Mouse (Mus musculus) testis, postnatal 14 days (tissue): ENCODE measurements around the gene Zdhhc12.

Source experiments
- DNase-seq: peaks from one replicate; pipeline ENCODE4 v3.0.0; 2021; ENCODE audit warnings: low spot score

Zdhhc12 gene

DNA sequence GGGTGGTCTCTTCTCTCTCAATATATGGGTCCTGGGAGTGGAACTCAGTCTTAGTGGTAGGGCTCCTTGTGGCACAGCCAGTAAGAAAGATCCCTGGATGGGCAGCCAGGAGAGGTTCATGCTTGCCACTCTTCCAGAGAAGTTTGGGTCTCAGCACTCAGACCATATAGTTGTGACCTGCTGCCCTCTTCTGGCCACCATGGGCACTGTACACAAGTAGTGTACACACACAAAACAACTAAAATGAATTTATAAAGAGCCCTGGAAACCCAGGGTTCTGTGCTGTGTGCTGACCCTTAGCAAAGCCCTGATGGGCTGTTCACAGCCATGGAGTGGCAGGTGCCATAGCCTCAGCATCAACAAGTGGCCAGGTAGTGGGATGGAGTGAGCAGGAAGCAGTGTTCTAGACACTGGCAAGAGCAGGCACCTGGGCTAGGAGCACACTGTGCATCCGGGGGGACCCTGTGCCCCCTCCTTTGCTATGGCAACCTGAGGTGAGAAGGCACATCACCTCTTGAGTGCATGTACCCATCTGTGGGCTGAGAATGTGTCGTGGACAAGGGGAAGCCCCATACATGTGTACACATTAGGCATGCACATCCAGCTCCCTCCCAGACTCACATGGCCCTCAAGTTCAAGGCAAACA lies 2.6 kb upstream of the Zdhhc12 start:
- no peak for DNase-seq

DNA sequence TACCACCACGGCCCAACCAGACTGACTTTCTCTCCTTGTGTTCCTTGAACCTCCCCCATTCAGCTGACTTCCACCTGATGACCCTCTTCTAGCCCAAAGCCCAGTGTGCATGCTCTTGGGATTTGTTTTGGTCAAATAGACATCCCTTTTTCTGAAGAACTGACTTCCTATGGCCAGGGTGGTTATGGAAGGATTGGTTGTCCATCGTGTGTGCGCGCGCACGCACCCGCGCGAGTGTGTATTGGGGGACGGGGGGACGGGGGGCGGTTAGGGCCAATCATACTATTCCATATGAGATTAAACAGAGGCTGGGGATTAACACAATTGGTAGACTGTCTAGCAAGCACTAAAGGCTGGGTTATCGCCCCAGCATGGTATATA lies 750 bp upstream of the Zdhhc12 start:
- DNase-seq: no peak

DNA sequence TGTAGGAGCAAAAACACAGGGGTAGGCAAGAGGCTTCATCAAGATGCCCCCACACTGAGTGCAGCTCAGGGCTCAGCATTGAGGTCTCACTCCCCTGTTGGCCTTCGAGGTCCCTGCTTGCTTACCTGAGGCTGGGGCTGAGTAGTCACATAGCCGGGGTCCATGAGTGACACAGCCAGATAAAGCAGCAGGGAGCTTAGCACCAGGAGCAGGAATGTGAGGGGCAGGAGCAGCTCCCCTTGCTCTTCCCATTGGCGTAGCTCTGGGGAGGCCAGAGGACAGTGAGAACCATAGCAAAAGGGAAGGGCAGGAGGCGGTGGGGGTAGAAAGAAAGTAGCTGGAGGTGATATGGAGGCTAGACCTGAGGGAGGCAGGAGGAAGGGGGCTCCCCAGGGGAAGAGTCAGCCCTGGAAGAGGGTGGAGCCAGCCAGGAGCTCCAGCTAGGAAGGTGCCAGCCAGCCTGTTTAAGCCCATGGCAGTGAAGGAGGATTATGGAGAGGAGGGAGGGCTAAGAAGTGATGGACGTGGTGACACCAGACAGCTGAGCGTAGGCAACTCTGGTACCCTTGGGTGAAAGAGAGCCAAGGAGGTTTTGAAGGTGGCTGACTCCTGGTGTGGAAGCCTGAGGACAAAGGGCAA lies 1.0 kb downstream of the Zdhhc12 start:
- no peak for DNase-seq

DNA sequence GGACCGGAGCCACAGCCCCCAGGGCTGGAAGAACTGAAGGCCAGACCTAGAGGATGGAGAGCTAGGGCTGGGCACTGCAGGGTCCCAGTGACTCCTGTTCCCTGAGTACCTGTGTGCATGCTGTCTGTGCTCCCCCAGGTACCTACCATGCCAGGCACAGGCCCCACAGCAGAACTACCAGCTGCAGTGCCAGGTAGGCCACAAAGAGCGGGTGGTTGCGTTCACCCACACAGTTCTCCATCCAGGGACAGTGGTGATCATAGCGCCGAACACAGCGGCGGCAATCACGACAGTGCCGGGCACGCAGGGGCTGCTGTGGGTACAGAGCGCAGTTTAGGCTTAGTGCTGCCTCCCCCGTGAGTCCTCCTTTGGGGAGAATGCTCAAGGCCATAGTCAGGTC lies 1.9 kb downstream of the Zdhhc12 start:
- DNase-seq: no peak

DNA sequence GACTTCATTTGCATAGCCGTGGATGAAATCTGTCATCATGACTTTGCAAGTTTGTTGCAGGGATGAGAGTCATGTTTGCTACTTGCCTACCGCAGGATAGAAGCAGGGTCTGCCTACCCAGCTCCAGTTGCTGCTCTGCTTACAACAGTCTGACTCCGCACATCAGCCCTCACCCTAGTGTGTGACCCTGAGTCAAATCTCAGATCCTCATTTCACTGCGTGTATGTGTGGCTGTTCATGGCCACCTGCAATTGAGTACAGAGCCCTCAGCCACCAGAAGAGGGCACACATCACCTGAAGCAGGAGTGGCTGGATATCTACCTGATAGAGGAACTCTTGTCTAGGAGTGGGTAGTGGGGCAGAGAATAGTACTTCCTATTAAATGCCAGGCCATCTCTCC lies 6.1 kb downstream of the Zdhhc12 start:
- no peak for DNase-seq

DNA sequence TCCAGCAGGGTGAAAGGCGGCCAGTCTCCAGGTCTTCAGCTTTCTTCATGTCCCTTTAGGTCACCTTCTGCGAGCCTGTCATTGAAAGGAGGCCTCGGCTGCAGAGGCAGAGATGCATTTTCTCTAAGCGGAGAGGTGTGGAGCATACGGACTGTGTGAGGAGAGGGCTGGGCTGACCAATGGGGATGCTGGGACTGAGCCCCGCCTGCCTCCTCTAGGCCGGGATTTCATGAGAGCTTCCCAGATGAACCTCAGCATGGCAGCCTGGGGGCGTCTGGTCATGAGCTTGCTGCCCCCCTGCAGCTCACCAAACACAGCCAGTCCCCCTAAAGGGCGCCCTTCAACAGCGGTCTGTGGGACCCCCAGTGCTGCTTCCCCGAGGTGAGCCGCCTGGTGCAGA lies 8.8 kb downstream of the Zdhhc12 start:
- no peak for DNase-seq

DNA sequence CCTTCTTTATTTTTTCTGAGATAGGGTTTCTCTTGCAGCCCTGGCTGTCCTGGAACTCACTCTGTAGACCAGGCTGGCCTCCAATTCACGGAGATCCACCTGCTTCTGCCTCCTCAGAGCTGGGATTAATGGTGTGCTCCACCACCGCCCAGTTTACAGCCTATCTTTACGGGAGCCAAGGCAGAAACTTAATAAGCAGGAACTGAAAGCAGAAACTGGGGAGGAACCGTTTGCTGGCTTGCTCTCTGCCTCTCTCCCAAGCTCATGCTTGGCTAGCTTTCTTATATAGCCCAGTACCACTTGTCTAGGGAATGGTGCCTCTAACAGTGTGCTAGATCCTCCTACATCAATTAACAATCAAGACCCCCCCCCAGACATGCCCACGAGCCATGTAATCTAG lies 9.3 kb downstream of the Zdhhc12 start:
- DNase-seq: no peak

DNA sequence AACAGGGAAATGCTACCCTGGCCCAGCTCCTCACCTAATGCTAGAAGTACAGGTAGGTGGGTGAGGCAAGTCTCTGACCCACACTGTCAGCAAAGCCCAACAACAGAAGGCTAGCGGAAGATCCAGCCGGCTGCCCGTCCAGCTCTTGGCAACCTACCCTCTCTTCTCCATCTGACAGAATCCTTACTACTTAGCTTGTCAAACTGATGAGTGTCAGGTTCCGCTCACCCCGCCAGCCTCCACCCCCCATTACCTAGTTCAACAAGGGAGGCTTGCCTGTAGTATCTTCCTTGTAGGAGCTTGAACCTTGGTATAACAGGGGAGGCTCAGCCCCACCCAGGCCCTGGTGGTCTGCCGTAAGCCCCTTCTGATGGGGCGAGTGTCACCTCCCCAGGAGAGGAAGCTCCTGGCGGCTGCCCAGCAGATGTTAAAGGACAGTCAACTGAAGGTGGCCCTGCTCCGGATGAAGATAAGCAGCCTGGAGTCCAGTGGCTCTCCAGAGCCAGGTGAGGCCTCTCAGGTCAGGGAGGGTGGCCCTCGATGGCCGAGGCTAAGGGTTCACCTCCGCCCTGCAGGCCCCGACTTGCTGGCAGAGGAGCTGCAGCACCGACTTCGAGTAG lies 13.2 kb downstream of the Zdhhc12 start:
- no peak for DNase-seq

DNA sequence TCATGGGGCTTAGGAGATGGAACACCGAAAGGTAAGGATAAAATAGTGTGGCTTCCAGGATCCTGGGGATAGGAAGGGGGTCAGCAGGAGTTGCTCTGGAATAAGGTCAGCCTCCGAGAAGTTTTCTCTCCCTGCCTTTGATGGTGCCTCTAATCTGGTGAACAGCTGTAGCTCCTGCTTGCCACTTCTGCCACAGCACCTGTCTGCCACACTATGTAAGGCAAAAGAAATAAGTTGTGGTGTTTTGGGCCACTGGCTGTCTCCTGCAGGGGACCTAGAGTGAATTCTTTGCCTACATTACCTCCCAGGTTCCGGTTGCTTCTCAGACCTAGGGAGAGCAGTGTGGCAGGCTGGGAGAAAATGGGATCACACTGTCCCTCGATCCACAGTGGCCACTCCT lies 14.7 kb downstream of the Zdhhc12 start:
- DNase-seq: no peak

DNA sequence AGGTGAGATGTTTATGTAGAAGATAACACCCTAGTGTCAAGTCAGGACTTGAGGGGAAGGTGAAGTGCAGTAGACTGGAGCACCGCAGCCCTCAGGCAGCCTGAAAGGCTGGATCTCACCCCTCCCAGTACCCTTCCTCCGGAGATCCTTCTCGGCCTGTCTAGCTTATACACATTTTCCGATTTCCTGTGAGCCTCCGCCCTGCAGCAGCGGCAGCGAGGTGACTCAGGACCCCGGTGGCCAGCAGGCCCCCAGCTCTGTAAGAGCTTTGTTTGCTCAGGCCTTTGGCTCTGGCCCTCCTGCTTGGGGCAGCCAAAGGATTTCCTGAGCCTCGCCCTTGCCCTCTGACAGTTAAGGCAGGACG lies 15.1 kb downstream of the Zdhhc12 start:
- DNase-seq: no peak

DNA sequence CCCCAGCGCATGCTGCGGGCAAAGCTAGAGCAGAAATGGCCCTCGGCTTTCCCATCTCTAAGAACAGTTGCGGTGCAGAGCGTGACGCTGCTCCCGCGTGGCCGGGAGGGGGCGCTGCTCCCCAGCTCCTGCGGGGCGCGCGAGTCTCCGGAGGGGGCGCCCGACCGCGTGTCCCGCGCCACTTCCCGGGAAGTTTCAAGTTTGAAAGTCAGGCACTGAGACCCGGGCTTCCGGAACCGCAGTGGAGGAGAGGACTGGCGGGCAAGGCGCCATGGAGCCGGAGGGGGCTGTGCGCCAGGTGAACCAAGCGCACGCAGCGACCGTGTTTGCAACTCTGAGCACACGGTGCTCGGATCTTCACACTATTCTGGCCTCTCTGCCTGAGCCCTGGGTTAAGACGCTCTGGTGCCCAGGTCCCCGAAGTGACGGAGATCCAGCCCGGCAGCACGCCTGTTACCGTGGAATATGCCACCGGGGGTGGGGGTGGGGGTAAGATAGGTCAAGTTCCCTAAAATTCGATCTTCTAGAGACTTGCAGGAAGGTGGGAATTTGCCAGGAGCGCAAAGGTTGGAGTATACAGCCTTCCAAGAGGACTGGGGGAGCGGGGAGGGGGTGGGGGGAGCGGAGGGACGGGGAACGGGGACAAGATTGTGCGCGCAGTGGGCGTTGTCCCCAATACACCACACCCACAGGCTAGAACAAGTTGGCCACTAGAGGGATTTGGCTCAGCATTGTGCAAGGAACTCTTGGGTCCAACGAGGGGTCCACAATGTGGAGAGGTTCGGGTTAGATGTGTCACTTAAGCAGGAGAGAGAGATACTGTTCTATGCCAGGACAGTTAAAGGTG lies 15.7 kb downstream of the Zdhhc12 start, which contains the start of gene Pkn3:
Gene Pkn3 (plus strand): TSS at position 183 of the 847 bp plus-strand sequence.
- DNase-seq: peak; percentile 84

DNA sequence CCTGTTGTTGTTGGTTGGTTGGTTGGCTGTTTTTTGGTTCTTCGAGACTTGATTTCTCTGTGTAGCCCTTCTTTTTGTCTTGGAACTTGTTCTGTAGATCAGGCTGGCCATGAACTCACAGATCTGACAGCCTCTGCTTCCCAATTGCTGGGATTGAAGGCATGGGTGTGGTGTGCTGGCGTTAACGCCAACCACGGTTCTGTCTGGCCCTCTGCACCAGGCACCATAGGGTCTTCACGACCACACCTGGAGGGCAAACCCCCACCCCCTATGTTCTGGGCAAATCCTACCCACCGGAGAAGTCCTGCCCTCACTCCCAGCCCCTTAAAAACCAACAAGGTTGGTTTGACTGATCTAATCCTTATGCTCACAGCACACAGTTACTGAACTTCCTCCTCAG lies 16.5 kb downstream of the Zdhhc12 start:
- DNase-seq: no peak

DNA sequence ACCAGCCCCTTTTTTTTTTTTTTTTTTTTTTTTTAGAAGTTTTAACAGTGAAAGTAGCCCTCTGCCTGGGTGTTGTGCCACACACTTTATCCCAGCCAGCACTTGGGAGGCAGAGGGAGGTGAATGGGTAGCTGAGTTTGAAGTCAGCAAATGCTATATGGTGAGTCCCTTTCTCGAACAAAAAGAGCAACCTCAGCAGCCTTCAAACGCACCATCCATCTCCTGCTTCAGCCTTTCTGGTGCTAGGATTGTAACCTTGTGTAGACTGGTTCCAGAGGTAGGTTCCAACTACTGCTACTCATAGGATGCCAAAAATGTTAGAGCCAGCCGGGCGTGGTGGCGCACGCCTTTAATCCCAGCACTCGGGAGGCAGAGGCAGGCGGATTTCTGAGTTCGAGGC lies 17.0 kb downstream of the Zdhhc12 start:
- no peak for DNase-seq

DNA sequence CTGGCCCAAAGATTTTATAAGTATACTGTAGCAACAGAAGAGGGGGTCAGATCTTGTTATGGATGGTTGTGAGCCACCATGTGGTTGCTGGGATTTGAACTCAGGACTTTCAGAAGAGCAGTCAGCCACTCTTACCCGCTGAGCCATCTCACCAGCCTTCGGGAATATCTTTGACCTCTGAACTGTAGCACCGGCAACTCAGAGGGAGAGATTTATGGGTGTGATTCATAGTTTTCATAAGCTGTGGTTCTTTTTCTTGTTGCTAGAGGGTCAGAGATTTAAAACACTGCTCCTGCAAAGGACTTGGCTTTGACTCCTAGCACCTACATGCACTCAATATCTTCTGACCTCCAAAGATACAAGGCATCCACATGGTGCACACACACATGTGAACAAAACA lies 17.8 kb downstream of the Zdhhc12 start:
- no peak for DNase-seq

DNA sequence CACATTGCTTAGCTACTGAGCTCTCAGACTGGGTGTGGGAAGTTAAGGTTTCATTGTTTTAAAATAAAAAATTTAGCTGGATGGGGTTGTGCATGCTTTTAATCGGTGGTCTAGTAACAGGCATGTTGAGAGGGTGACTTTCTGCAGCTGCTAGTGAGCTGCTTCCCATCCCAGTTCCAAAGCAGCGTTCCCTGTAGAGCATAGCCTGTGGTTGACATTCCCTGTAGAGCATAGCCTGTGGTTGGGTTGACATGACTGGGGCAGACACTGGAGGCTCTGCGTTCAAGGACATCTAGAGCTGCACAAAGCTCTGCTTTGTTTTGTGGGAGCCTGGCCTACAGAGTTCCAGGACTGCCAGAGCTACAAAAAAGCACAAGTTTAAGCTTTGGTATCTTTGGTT lies 20.2 kb downstream of the Zdhhc12 start:
- no peak for DNase-seq

DNA sequence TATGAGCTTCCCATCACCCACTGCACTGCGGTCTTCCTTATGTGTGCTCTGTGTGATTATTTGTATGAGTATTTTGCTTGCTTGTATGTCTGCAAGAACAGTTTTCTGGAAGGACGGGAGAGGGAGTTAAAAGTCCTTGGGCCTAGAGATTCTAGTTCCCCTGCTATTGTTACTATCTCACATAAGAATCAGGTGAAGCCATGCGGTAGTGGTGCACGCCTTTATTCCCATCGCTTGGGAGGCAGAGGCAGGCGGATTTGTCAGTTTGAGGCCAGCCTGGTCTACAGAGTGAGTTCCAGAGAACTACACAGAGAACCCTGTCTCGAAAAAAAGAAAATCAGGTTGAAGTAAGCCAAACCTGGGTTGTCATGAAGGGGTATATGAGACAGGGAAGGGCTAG lies 20.6 kb downstream of the Zdhhc12 start:
- DNase-seq: no peak

DNA sequence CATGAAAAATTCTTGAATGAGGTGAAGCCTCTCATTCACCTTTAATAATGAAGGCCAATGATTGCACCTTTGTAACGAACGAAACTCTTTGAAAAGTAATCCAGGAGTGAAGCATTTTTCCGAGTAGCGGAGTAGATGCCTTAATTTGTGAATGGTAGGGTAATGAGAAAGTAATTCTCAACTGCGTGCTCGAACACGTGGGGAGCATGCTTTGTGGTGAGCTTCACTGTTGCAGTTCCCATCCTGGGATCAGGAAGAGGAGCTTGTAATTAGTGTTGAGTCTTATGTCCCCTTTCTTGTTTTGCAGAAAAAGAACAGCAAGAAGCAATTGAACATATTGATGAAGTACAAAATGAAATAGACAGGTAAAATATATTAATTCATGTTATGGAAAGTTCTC lies 25.5 kb downstream of the Zdhhc12 start:
- no peak for DNase-seq

DNA sequence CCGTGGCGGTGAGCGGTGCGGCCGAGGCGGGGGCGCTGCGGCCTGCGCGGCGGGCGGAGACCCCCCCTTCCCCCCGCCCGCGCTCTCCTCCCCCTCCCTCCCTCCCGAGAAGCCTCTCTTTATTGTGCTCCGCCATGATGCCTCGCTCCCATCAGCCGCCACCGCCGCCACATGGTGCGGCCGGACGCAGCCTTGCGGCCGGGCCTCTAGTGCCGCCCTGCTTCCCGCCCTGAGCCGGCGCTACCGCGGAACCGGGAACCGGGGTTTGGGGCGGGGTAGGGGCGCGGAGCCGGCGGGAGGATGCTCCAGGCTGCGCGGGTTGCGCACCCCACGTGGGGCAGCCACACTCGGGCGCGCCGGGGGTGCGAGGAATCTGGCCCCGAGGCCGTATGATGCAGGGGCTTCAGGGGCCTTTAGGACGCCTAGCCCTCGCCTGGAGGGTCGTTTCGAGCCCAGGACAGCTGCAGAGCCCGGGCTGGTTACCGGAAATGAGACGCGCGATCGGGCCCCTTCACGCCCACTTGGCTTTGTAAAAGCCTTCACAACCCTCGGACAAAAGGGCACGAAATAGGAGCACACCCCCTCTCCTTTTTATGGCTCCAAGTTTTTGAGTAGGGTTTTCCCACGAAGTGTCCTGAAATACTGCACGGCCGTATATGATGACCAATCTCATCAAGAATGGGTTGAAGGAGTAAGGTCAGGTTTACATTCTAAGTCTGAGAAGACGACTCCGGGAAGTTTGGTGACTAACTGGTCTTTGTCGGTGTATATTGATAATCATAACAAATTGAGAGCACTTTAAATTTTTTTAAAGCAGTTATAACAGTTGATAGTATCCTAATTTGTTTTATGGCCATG lies 26.2 kb downstream of the Zdhhc12 start:
- peak; percentile 68 for DNase-seq

DNA sequence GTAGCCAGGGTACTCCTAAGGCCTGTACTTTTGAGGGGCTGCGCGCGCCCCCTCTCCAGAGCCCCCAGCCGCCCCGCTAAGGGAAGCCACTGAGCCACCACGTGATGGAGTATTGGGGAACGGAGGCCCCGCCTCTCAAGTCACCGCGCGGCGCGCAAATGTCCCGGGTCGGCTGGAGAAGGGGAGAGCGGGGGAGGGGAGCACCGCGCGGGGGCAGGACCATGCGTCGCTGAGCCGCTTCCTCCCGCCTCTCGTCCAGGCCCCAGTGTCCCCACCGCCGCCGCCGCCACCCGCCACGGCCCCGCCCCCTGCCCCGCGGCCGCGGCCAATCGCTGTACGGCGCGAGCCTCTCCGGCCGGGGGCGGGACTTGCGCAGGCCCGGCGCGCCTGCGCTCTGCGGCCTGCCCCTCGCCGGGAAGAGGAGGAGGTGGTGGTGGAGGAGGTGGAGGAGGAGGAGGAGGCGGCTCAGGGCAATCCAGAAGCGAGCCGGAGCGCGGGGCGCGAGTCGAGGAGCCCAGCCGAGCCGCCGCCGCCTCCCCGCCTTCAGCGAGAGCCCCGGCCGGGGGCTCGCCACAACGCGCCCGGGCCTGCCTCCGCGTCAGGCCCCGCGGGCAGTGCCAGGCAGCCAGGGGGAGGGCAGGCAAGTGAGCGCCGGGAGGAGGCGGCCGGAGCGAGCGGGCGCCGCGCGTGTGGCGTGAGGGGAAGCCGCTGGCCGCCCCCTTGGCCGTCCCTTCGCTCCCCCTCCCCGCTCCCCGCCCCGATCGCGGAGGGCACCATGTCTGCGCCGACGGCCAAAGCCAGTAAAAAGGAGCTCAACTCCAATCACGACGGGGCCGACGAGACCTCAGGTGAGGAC lies 27.2 kb downstream of the Zdhhc12 start:
- peak; percentile 96 for DNase-seq

DNA sequence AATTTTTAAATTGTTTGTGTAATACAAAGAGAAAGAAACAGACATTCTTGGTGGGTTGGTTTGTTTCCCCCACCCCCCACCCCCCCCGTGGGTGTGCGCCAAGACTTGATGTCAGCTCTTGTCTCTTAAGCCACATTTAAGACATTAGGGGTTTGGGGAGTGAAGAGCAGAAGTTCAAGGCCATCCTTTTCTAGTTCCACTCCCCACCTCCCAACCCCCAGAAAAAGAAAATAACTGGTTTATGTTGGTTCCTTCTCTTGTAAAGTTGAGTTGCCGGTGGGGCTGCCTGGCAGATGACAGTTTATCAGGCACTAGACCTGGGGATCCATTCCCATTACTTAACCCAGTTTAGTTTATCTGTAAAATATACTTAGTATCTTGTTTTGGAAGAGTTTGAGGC lies 29.1 kb downstream of the Zdhhc12 start:
- DNase-seq: no peak

DNA sequence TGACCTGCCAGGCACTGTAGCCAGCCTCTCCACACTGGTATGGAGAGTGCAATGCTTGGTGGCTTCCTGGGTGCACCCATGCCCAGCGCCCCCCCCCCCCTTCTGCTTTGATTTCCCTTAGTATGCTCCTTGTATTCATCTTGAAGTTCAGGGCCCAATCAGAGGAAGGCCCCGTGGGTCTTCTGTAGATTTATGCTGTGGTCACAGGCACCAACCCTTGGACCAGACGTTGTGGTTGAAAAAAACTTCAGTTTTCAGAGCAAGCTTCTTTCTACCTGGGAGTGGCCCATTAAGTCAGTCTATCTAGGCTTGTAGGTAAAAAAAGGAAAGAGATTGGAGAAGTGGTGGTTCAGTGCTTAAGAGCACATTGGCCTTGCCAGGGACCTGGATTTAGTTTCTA lies 29.7 kb downstream of the Zdhhc12 start:
- no peak for DNase-seq
